Mouse (Mus musculus) kidney, adult 2 months (tissue): ENCODE measurements around the gene Tmem212.

Source experiments
- CTCF ChIP-seq: fragments of 200-500 bp; conservative IDR thresholded peaks from 2 replicates; pipeline ENCODE4 v1.5.1; 2011; ENCODE audit warnings: low read depth, mild to moderate bottlenecking, control low read depth, low read length, moderate library complexity, mixed read lengths; ENCODE audit not compliant: insufficient read depth, insufficient read length
- POLR2A ChIP-seq: fragments of 200-500 bp; IDR thresholded peaks from one replicate; pipeline ENCODE4 v1.6.1; 2011; ENCODE audit warnings: low read depth, low read length, control low read depth

DNA sequence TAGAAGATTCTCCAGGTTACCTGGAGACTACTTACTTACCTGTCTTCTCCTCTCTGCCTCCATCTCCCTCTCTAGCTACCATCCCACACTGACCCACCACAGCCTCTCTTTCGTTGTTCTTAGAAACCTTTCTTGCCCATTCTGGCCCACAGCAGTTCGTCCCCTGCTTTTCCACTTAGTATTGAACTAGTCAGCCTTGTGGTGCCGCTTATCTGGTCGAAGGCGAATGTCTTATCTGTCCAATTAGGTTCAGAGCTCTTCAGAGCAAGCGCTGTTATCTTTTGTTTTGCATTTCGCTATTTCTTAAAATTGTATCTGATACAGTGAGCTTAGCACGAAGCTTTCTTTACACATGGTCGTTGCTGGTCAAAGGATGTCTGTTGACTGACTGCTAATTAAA lies 56.9 kb downstream of the Tmem212 start:
- TF ChIP-seq CTCF, result no peak
- no peak for TF ChIP-seq POLR2A
